Mouse (Mus musculus) kidney, embryonic 14.5 days (tissue): ENCODE data around the gene Nbl1. TPM values are rescaled to one million over a fixed set of nuclear protein-coding genes. Genes with fewer than 3 reads are reported as not detected.

Experiments used
- ATAC-seq: fragments of 200-750 bp; cut with Nextera tagmentation; 2 replicates; pipeline ENCODE4 v1.8.0; 2017; ENCODE audit warnings: moderate number of reproducible peaks, mild to moderate bottlenecking, moderate TSS enrichment, moderate library complexity; ENCODE audit not compliant: low FRiP score, low TSS enrichment
- H3K27ac ChIP-seq: fragments of 300-500 bp; sonication (generic); 2 replicates; pipeline ENCODE4 v1.5.1; 2014; ENCODE audit warnings: low read depth, mild to moderate bottlenecking, low read length, moderate library complexity, mixed read lengths
- H3K27me3 ChIP-seq: fragments of 300-500 bp; sonication (generic); 2 replicates; pipeline ENCODE4 v1.6.1; 2014; ENCODE audit warnings: mild to moderate bottlenecking, low read length; ENCODE audit not compliant: control insufficient read depth, insufficient read depth
- H3K36me3 ChIP-seq: fragments of 300-500 bp; sonication (generic); 2 replicates; pipeline ENCODE4 v1.6.1; 2014; ENCODE audit warnings: low read length, mixed read lengths; ENCODE audit not compliant: control insufficient read depth, insufficient read depth
- H3K4me1 ChIP-seq: fragments of 300-500 bp; sonication (generic); 2 replicates; pipeline ENCODE4 v1.6.1; 2014; ENCODE audit warnings: low read length, mixed read lengths; ENCODE audit not compliant: control insufficient read depth, insufficient read depth
- H3K4me2 ChIP-seq: fragments of 300-500 bp; sonication (generic); replicated peaks from 2 replicates; pipeline ENCODE4 v1.6.1; 2014; ENCODE audit warnings: low read depth, mild to moderate bottlenecking, low read length
- H3K4me3 ChIP-seq: fragments of 300-500 bp; sonication (generic); 2 replicates; pipeline ENCODE4 v1.5.1; 2014; ENCODE audit warnings: mild to moderate bottlenecking, low read length
- H3K9ac ChIP-seq: fragments of 300-500 bp; sonication (generic); 2 replicates; pipeline ENCODE4 v1.6.1; 2014; ENCODE audit warnings: low read depth, mild to moderate bottlenecking, low read length, moderate library complexity
- H3K9me3 ChIP-seq: fragments of 300-500 bp; sonication (generic); 2 replicates; pipeline ENCODE4 v1.6.1; 2016; ENCODE audit warnings: low read length; ENCODE audit not compliant: control insufficient read depth
- WGBS: fragments of 180-500 bp; shearing (Covaris S2); extraction: QIAGEN DNeasy Blood & Tissue Kit; methylation state at CpG from one replicate; pipeline ENCODE4 v1.1.7; 2014; 5-methylcytosine and 5-hydroxymethylcytosine counted together
- polyA plus RNA-seq: library from polyadenylated mRNA; unstranded; fragments of >200 nt; fragmentation: Nextera tagmentation; extraction: Ambion mirVana; gene quantifications from 2 replicates; pipeline ENCODE4 v1.2.1, GENCODE M21; 2014

The Nbl1 gene
- polyA plus RNA-seq: 15.5 and 22.3 TPM in 2 replicates

- peak within 1 kb of the TSS; percentile 33; the same call in 1 of the 2 replicates for H3K27ac ChIP-seq
- 0 out of 2 replicates have a peak, but pooled peaks cover 3% of the 10 kb centered on the region for H3K27me3 ChIP-seq
- peak within 1 kb of the TSS; percentile 69 for H3K4me3 ChIP-seq
- no peaks in the 10 kb centered on the region for H3K36me3 ChIP-seq
- peak; percentile 65 for ATAC-seq
- H3K4me1 ChIP-seq: peaks cover 22% of the 10 kb centered on the region
- H3K4me2 ChIP-seq: peak within 1 kb of the TSS; percentile 97
- H3K9me3 ChIP-seq: no peaks in the 10 kb centered on the region; the same call in 1 of the 2 replicates
- H3K9ac ChIP-seq: peak within 1 kb of the TSS; percentile 77
- under 1% methylated on average over 85 of the region's 105 CpGs for WGBS
Observed at GRCm38 (mm10) chr4:139092356-139093195, at the start of gene Nbl1. Gene Nbl1 (minus strand): TSS chr4:139092993.

- no peak overlapping the region for H3K4me3 ChIP-seq
- no peaks in the 10 kb centered on the region for H3K27me3 ChIP-seq
- no peak overlapping the region for H3K27ac ChIP-seq
- peaks cover 7% of the 10 kb centered on the region; the same call in 1 of the 2 replicates for H3K4me1 ChIP-seq
- H3K4me2 ChIP-seq: no peak overlapping the region
- no peak overlapping the region for H3K9ac ChIP-seq
- H3K9me3 ChIP-seq: no peaks in the 10 kb centered on the region; the same call in 1 of the 2 replicates
- no peaks in the 10 kb centered on the region for H3K36me3 ChIP-seq
- no peak for ATAC-seq
- 78% methylated on average over 6 of the region's 6 CpGs for WGBS
Observed at GRCm38 (mm10) chr4:139141785-139142184, 49.0 kb upstream of the Nbl1 start.

- Histone ChIP-seq H3K9ac (no peak overlapping the region), H3K27me3 (no peaks in the 10 kb centered on the region), H3K4me3 (no peak overlapping the region), H3K4me1 (peaks cover 7% of the 10 kb centered on the region; the same call in 1 of the 2 replicates), H3K36me3 (no peaks in the 10 kb centered on the region), H3K4me2 (no peak overlapping the region), H3K9me3 (no peaks in the 10 kb centered on the region; the same call in 1 of the 2 replicates), H3K27ac (no peak overlapping the region)
- ATAC-seq: no peak
- WGBS: 78% methylated on average over 2 of the region's 2 CpGs
Observed at GRCm38 (mm10) chr4:139140267-139140666, 47.5 kb upstream of the Nbl1 start.

GRCm38 (mm10) chr4:139136011-139136410 lies 43.2 kb upstream of the Nbl1 start:
- no peak for ATAC-seq
- no peak overlapping the region for H3K4me3 ChIP-seq
- H3K9ac ChIP-seq: no peak overlapping the region
- H3K4me1 ChIP-seq: peaks cover 3% of the 10 kb centered on the region; the same call in 1 of the 2 replicates
- no peaks in the 10 kb centered on the region for H3K9me3 ChIP-seq
- 91% methylated on average over 2 of the region's 2 CpGs for WGBS
- H3K27me3 ChIP-seq: no peaks in the 10 kb centered on the region
- no peak overlapping the region for H3K27ac ChIP-seq
- no peaks in the 10 kb centered on the region for H3K36me3 ChIP-seq
- H3K4me2 ChIP-seq: no peak overlapping the region

GRCm38 (mm10) chr4:139133109-139133508 lies 40.3 kb upstream of the Nbl1 start:
- H3K9ac ChIP-seq: no peak overlapping the region
- H3K36me3 ChIP-seq: no peaks in the 10 kb centered on the region
- no peak for ATAC-seq
- H3K27ac ChIP-seq: no peak overlapping the region
- no peaks in the 10 kb centered on the region for H3K27me3 ChIP-seq
- H3K4me1 ChIP-seq: peaks cover 14% of the 10 kb centered on the region
- no peak overlapping the region for H3K4me2 ChIP-seq
- 83% methylated on average over 5 of the region's 5 CpGs for WGBS
- H3K9me3 ChIP-seq: no peaks in the 10 kb centered on the region
- H3K4me3 ChIP-seq: no peak overlapping the region

GRCm38 (mm10) chr4:139131858-139132672 lies 39.3 kb upstream of the Nbl1 start:
- Histone ChIP-seq H3K4me1 (peaks cover 14% of the 10 kb centered on the region), H3K4me2 (no peak overlapping the region), H3K9me3 (no peaks in the 10 kb centered on the region), H3K27ac (no peak overlapping the region), H3K9ac (no peak overlapping the region; the same call in 1 of the 2 replicates), H3K27me3 (no peaks in the 10 kb centered on the region), H3K4me3 (no peak overlapping the region), H3K36me3 (no peaks in the 10 kb centered on the region)
- 84% methylated on average over 14 of the region's 14 CpGs for WGBS
- ATAC-seq: no peak

- Histone ChIP-seq H3K27ac (peak within 1 kb of the TSS; percentile 51), H3K27me3 (no peaks in the 10 kb centered on the region), H3K9ac (peak within 1 kb of the TSS; percentile 79), H3K4me1 (peaks cover 14% of the 10 kb centered on the region), H3K4me3 (peak within 1 kb of the TSS; percentile 70), H3K36me3 (no peaks in the 10 kb centered on the region), H3K9me3 (no peaks in the 10 kb centered on the region), H3K4me2 (peak within 1 kb of the TSS; percentile 50)
- peak; percentile 95 for ATAC-seq
- WGBS: under 1% methylated on average over 63 of the region's 63 CpGs
Observed at GRCm38 (mm10) chr4:139130701-139131549, 38.1 kb upstream of the Nbl1 start, which contains the start of gene Minos1. Gene Minos1 (minus strand): TSS chr4:139131113.
